Mouse (Mus musculus): ENCODE results near the gene Zfp706.

Zfp706 gene

GRCm38 (mm10) chr15:37007233-37007958, at the start of gene Zfp706:
Zfp706 (minus strand) TSS chr15:37007773.
- peak; percentile 100 for DNase-seq

GRCm38 (mm10) chr15:37054582-37054981, 47.0 kb upstream of the Zfp706 start:
- DNase-seq: peak in 1 of 2 experiments; percentile 32

- DNase-seq: no peak
Observed at GRCm38 (mm10) chr15:37053085-37053762, 45.7 kb upstream of the Zfp706 start.

GRCm38 (mm10) chr15:37047403-37047802, 39.8 kb upstream of the Zfp706 start:
- DNase-seq: no peak

GRCm38 (mm10) chr15:37046586-37046985, 39.0 kb upstream of the Zfp706 start:
- no peak for DNase-seq

GRCm38 (mm10) chr15:37046131-37046530, 38.6 kb upstream of the Zfp706 start:
- DNase-seq: peak in 1 of 2 experiments; percentile 15

GRCm38 (mm10) chr15:37045456-37045855, 37.9 kb upstream of the Zfp706 start:
- no peak for DNase-seq

GRCm38 (mm10) chr15:37042559-37042958, 35.0 kb upstream of the Zfp706 start:
- DNase-seq: no peak

- DNase-seq: no peak
Observed at GRCm38 (mm10) chr15:37041214-37041613, 33.6 kb upstream of the Zfp706 start.

- no peak for DNase-seq
Observed at GRCm38 (mm10) chr15:37038666-37039065, 31.1 kb upstream of the Zfp706 start.

GRCm38 (mm10) chr15:37037704-37038103, 30.1 kb upstream of the Zfp706 start:
- no peak for DNase-seq

GRCm38 (mm10) chr15:37036481-37037156, 29.0 kb upstream of the Zfp706 start:
- DNase-seq: no peak

- DNase-seq: no peak
Observed at GRCm38 (mm10) chr15:37034155-37034554, 26.6 kb upstream of the Zfp706 start.

GRCm38 (mm10) chr15:37033431-37033830, 25.9 kb upstream of the Zfp706 start:
- DNase-seq: no peak

- no peak for DNase-seq
Observed at GRCm38 (mm10) chr15:37031334-37032150, 24.0 kb upstream of the Zfp706 start.

- no peak for DNase-seq
Observed at GRCm38 (mm10) chr15:37030929-37031328, 23.4 kb upstream of the Zfp706 start.

- no peak for DNase-seq
Observed at GRCm38 (mm10) chr15:37027956-37028355, 20.4 kb upstream of the Zfp706 start.

- DNase-seq: no peak
Observed at GRCm38 (mm10) chr15:37026458-37026857, 18.9 kb upstream of the Zfp706 start.

- DNase-seq: no peak
Observed at GRCm38 (mm10) chr15:37020581-37021245, 13.1 kb upstream of the Zfp706 start.

- DNase-seq: no peak
Observed at GRCm38 (mm10) chr15:37019434-37019833, 11.9 kb upstream of the Zfp706 start.

GRCm38 (mm10) chr15:37011897-37012296, 4.3 kb upstream of the Zfp706 start:
- no peak for DNase-seq

- DNase-seq: no peak
Observed at GRCm38 (mm10) chr15:37011316-37011715, 3.7 kb upstream of the Zfp706 start.

All from kidney, postnatal 4 days (tissue).